Mouse (Mus musculus) right cerebral cortex, adult 2 months (tissue): ENCODE measurements around the gene Aasdh.
"Not testable (repeated sequence)": the region's sequence is repeated elsewhere in the genome, so short reads cannot be mapped to it uniquely, and the experiment has no call there.

Experiments used
- DNase-seq, 2 experiments: peaks; one replicate each; pipeline ENCODE4 v3.0.0; 2021 to 2022; ENCODE audit warnings: low spot score in 2 of 2

The Aasdh gene

DNA sequence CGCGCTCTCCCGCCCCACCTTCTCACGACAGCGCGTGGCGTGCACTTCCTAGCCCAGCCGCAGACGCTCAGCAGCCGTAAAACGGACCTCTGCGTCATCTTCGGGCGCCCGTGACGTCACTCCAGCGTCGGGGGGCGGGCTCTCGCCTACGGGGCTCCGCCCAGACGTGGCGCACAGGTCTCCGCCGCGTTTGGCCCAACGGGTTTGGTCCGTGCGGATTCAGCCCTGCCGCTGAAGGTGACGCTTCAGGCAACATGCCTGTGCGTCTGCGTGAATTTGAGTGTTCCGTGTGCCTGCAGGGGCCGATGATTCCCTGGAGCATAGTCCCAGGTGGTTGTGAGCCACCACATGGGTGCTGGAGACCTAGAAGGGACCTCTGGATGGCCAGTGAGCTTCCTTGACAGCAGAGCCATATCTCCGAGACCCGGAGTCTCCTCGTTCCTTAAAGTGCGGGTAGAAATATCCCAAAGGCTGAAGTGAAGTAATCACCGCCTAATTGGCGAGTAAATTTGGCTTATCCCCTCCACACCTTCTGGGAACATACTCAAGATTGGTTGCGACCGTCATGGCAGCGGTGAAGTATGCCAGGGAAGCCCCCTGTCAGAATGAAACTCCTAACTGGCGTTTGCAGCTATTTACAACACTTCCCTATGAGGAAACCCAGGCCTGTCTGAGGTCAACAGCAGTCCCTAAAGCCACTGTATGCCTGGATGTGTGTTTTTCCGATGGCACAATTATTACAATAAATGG is at the start of gene Aasdh:
Gene Aasdh, minus strand, starts transcription at position 110 of the 750 bp plus-strand sequence.
- peak; percentile 96 to 97 for DNase-seq

DNA sequence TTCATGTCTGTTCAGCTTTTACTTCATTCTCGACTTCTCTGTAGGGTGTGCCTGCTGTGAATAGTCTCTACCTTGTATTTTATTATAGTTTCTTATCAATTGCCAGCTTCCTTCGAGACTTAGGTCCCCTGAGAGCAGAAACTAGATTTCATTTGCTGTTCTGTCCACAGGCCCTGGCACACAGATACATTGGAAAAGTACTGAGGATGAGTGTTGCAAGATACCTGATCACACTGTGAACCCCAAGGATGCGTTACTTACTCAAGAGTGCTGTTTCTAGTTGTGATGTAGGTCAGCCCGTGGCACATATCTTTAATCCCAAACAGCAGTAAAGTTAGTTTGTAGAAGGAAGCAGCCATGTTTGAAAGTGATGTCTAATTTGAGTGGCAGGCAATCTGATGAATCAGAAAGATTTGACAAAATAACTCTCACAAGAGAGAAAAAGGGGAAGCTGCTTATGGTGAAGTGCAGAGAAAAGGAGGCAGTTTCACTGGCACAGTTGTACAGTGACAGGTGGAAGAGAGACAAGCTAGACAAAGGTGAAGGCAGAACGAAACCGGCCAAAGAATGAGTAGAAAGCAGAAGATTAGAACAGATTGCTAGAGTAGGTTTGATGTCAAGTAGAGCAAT is 49.1 kb upstream of the Aasdh start:
- no peak for DNase-seq

DNA sequence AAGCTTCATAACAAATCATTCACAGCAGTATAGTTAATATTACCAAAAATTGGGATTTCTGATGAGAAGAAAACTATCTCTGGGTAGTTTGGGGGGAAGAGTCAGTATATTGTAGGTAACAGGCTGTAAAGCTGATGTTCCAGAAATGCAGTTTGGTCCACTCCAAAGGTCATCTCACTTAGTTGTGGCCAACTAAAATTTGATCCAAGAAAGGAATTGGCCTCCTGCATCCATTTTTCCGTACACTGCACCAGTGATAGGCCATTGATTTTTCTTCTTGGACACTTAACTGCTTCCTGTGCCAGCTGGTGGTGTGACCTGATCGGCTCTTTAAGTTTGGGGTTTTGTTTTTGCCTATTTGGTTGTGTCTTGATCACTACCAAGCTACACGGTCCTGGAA is 48.5 kb upstream of the Aasdh start:
- DNase-seq, result no peak

DNA sequence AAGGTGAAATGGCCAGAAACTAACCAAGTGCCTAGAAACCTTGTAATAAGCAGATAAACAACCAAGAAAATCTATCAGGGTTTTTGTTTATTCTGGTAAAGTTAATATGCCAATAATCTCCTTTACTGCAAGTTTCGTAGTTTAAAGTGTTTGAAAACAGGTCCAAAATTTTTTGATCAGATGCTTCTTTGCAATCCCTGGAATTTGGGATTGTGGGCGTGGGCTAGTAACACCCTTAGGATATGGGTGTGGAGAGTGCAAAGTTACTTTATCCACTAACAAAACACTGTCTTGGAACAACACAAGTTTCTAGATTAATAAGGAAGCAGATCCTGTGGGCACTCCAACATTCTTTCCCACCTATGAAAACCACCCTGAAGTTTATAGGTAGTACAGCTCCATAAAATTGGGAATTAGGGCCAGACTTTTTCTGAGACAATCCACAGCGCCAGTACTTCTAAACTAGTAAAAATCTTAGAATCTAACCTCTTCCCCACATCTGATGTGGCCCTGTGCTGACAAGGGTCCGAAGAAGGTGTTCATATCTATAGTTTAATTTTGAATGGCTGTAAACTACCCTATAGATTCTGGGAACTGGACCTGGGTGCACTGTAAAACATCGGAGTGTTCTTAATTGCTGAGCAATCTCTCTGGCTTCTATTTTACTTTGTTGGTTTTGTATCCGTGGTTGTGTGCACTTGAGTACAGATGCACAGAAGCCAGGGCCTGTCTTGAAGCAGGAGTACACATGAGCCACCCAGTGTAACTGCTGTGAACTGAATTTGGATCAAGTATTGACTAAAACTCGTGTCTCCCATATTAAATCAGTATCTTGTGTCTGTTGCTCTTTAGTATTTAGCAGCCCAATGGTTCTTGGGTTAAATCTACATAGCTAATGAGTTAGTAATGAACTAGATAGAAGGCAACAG is 47.1 kb upstream of the Aasdh start:
- no peak for DNase-seq

DNA sequence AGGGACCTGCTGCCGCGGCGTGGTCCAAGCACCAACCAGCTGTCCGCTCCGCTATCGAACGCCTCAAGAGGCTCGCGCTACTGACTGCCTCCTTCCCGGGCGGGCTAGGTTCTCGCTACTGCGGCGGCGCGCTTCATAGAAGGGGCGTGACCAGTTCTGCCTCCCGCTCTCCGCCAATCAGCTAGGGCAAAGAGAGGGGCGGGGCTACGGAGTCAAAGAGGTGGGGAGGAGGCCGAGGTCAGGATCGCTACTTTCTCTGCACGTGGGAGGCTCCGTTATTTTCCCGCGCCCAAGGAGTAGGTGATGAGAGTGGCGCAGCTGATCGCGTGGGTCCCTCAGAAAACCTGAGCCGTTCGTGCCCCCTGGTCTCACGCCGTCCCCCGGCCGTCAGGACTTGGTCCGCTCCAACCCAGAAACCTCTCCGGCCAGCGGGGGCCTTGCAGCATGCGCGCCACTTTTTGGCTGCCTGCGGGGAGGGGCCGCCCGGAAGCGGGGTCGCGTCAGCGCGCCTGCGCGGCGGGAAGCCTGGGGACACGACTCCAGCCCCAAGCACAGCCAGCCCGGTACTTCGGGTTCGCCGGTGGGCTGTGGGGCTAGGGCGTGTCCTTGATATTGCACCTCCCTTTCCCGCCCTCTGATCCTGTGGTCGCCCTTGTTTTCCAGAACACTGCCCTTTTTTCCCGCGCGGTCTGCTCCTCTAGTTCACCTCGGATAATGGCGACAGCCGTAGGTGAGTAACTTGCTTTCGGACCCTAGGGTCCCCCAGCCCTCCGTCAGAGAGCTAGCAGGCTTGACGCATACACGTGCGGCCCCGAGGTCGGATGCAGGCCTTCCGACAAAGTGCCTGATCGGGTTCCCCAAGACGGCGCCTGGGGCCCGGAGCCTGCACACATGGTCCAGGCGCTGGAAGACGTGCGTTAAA is 46.1 kb upstream of the Aasdh start, which contains the start of the genes Paics and Ppat:
Gene Paics, plus strand, starts transcription at position 202 of the 922 bp plus-strand sequence.
Gene Ppat, minus strand, starts transcription at position 473 of the 922 bp plus-strand sequence.
- DNase-seq, result peak; percentile 96 to 97

DNA sequence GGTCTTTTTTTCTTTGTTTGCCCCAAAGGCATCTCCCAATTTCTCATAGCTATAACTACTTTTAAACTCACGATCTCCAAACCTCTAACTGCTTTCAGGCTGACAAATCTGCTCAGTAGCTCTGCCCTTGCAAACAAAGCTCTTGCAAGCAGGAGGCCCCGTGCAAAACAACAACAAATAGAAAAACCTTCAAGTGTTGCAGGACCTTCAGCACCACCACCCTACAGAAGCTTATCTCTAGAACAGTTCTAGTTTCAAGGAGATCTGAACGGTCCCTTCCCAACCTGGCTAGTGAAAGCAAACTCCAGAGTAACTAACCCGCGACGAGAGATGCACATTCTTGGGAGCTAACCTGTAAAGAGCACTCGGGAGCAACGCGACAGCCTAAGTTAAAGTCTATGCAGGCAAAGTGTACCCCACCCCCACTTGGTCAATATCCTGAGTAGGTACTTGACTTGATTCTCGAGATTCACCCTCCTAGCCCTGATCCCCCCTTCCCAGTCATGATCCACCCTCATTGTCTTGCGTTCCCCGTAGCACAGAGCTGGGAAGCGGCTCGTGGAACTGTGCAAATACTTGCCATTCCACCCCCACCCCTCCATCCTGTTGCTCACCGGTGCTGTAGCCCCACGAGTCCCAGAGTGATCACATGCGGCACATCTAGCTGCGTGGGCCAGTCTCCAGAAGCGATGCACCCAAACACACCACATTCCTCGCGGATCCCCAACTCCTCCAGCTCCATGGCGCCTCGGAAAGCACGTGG is 45.2 kb upstream of the Aasdh start:
- DNase-seq, result peak in 1 of 2 experiments; percentile 13

DNA sequence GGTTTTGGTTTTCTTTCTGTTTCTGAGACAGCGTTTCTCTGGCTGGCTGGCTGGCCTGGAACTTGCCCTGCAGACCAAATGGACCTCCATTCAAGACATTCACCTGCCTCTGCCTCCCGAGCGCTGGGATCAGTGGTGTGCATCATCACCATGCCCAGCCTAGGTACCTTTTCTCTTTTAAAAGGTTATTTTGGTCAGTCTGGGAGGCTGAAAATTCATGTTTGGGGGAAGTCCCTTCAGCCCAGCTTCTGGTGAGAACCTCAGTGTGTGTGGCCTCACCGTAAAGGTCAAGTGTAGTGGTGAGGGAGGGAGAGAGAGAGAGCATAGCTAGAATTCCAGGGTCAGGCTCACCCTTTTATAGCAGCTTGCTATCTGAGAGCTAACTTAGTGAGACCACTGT is 42.4 kb upstream of the Aasdh start:
- DNase-seq, result no peak

DNA sequence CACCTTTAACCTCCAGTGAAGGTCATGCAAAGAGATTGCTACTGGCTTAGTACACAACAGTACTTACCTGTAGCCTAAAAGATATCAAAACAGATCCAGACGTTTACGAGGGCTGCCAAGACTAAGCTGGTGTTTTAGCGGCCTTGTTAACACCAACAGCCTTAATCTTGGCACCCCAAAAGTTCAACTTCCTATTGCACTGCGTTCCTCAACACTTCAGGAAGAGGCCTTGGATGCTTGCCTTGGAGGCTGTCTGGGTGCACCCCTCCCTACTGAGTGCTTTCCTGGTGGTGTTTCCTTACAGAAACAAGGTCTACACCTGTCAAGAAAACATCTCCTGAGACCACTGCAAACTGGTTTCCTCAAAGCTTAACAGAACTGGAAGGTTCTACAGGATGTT is 41.8 kb upstream of the Aasdh start:
- no peak for DNase-seq

DNA sequence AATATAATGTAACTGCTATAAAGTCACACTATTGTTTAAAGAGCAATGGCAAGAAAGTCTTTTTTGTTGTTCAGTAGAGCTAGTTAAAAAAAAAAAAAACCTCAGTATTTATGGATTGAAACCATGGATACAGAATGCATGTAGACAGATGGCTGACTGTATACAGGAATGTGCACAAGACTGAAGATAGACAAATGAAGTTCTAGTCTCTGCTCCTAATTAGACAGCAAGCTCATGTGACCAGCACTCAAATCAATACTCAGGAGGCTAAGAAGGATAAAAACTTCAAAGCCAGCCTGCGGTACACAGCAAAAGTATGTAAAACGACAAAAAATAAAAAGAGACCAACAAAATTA is 40.3 kb upstream of the Aasdh start:
- no peak for DNase-seq

DNA sequence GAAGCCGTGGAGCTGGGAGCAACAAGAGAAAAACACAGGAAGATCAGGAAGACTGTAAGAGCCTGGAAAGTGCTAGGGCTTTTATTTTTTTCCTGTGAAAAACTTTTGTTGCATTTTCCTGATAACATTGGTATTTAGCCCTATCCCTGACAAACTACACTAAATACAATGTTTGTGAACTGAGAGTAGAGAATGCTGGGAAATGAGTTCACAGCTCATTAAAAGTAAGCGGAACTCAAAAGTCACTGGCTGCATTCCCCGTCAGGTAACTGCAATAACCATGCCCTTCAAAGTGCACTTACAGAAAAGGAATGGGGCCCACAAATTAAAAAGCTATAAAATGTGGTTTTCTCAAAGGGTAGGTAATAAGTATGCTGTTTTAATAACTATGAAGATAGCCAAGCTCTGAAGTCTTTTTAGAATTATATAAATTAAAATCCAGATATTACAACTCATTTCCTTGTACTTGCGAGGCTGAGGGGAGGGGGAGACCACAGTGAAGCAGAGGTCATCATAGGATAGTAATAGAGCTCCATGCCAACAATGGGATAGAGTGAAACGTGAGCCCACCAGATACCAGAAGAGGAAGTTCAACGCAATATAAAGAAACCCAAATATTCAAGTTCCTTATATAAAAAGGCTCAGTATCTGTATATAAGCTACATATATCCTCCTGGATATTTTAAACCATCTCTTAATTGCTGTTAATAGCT is 39.8 kb upstream of the Aasdh start:
- no peak for DNase-seq

DNA sequence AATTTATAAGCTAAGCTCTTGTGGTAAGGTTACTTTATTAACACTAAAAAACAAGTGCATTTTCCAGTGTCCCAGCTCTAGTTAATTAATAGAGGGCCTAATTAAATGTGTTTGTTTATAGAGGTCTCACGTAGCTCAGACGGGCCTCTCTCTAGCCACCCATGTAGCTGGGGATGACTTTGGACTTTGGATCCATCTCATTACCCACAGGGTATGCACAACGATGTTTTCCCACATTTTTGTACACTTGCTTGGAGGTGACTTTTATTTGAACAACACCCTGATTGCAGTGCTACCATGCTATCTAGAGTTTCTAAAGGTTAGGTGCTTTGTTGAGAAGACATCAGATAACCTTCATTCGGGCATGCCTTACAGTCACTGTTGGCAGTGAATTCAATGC is 37.2 kb upstream of the Aasdh start:
- no peak for DNase-seq

DNA sequence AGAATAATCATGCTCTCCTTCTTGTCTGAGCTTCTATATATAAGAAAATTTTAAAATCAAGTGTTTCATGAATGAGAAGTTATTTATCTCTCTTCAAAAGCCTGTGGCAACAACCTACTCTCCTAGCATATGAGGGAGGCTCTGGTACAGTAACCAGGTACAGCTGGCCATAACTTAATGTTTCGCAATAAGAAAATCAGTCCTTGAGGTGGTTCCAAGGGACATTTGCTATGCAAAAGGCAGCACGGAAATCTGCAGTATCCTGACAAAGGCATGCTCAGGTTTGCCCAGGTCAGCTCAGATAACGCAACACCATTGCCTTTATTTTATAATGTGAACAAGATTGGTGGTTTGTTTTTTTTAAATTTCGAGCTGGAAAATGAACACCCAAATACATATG is 36.7 kb upstream of the Aasdh start:
- no peak for DNase-seq

DNA sequence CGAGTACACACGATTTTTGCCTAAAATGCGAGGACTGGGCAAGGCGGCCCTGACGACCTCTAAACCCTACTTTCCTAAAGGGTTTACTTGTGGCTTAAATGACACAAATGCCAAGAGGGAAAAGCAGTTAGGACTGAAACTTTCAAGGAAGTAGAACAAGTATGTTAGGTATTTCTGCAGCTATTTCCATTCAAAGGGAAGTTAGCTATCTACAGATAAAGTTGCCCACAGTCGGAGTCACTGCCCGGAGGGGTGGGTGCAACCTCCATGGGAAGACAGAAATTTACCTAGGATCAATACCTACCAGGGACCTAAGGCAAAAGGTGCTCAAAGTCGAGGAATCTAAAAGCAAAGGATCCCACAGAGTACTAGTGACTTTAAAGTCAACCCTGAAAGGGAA is 34.4 kb upstream of the Aasdh start:
- DNase-seq, result no peak

DNA sequence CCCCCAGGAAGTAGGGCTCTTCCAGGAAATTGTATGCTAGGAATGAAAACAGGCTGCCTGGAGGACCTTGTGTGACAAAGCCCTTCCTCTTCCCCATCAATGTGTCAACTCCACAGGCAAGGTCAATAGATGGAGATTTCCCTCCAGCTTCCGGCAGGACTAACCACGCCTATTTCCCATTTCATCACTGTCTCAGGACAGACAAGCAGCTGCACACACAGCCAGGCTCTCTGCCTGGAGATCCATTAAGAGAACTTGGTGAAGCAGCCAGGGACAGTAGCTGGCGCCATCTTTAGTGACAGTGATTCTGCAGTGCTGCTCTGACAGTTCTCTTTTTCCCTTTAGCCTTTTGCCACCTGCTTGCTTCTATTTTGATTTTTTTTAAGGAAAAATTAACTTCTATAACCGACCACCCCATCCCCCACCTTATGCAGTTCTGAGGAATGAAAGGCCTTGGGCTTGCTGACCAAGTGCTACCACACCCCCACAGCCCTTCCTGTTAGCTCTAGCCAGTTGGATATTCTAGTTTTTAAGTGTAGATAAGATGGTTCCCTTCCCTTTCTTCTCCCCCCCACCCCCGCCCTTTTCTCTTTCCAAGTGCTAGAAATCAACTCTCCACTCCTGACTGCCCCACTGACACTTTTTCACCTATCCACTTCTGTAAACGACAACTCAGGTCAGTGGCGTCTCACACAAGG is 24.0 kb upstream of the Aasdh start:
- no peak for DNase-seq

DNA sequence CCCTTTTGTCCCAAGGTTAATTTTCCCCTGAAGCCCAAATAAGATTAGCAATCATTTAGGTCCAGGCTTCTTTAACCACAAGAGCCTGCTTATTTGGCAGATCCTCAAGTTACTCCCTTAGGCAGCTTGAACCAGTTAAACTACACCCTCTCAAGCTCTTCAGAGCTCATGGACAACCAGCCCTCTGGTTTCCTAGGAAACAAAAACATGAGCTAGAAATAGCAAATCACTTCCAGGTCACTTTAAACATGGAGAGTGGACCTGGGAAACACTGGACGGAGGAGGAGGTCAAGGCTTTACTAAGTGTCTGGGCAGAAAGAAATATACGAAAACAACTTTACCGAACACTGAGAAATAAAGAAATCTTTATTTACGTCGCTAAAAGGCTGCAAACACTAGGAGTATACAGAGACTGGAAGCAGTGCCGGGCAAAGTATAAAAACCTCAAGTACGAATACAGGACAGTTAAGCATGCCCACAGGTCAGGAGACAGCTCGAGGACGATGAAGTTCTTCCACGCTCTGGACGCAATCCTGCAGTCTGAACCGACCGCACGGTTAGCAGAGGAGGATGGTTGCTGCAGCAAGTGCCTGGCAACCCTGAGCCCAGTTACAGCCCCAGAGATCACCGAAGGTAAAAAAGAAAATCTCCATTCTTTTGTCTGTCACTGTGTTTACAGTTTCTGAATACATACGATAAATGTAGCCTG is 23.0 kb upstream of the Aasdh start:
- DNase-seq, result no peak

DNA sequence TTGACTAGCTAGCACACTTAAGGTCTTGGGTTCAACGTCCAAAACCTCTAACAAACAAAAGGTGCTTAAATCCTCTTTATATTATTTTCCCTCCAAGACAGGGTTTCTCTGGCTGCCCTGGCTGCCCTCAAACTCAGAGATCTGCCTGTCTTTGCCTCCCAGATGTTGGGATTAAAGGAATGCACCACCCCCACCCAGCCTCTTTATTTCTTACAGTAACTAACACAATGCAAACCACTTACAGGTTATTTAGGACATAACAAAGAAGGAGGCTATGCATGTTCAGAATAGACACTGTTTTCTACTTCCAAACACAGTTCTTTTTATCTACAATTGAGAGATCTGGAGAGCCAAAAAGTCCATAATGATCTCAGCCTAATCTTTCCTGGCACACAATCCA is 19.0 kb upstream of the Aasdh start:
- DNase-seq, result no peak

DNA sequence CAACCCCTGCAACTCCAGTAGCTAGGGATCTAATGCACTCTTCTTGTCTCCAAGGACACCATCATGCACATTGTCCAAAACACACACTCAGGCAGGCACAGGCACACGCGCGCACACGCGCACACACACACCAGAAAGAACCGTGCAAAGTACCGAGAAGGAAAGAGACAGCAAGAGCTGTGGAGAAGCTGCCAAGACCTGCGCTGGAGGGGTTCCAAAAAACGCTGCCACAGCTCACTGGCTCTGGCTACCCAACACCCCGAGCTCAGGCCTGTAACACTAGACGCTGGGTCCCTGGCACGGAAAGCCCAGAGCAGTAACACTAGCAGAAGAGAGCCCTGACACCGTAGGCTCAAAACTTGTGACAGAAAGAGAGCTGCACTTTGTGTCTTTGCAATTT is 18.1 kb upstream of the Aasdh start:
- peak; percentile 38 to 55 for DNase-seq

DNA sequence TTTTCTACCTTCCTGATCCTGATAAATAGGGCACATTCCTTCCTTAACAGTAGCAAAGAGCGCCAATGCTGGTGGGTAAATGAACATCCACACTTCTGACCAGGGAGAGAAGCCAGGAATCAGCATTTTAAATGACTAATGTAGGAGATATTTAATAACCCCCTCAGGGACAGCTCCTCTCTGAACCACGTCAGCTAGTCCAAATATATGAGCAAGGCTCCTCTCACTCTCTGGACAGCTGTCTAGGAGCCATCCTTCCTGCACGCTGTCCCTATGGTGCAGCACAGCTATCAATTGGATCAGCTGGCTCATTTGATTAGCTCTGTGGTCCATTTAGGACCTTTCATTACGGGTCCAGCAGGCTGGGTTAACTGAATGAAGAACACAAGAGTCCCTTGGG is 17.5 kb upstream of the Aasdh start:
- DNase-seq, result no peak

DNA sequence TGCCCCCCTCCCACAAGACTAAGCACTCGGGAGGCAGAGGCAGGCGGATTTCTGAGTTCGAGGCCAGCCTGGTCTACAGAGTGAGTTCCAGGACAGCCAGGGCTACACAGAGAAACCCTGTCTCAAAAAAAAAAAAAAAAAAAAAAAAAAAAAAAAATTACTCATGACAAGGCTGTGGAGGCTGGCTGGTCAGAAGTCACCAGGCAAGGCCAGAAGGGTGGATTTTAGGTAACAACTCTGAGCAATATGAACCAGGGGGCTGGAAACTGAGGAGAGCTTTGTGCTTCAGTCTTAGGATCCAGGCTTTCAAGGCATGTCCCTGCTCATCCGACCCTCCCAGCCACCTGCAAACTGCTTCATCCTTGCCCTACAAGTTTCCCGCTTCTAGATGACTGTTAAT is 7.2 kb upstream of the Aasdh start:
- DNase-seq, result not testable (repeated sequence)
